Mouse (Mus musculus) liver, embryonic 13.5 days (tissue): Measurements from ENCODE around the gene Tmem37. TPM values are rescaled to one million over a fixed set of nuclear protein-coding genes. Genes with fewer than 3 reads are reported as not detected.
A peak's percentile ranks its signal among the peaks of the same experiment; 100 is the strongest.

ENCODE experiments used
- ATAC-seq: fragments of 200-750 bp; cut with Nextera tagmentation; 2 replicates; pipeline ENCODE4 v1.8.0; 2017; ENCODE audit warnings: low read depth, mild to moderate bottlenecking, moderate number of reproducible peaks, moderate library complexity
- DNase-seq: peaks from one replicate; pipeline ENCODE4 v3.0.0; 2022
- H3K27ac ChIP-seq: fragments of 300-500 bp; sonication (generic); 2 replicates; pipeline ENCODE4 v1.5.1; 2015; ENCODE audit warnings: moderate library complexity, mild to moderate bottlenecking, inconsistent platforms
- H3K27me3 ChIP-seq: fragments of 300-500 bp; sonication (generic); 2 replicates; pipeline ENCODE4 v1.6.1; 2015; ENCODE audit warnings: mild to moderate bottlenecking, inconsistent platforms
- H3K36me3 ChIP-seq: fragments of 300-500 bp; sonication (generic); 2 replicates; pipeline ENCODE4 v1.6.1; 2015; ENCODE audit warnings: mild to moderate bottlenecking, inconsistent platforms
- H3K4me1 ChIP-seq: fragments of 300-500 bp; sonication (generic); replicated peaks from 2 replicates; pipeline ENCODE4 v1.6.1; 2015; ENCODE audit warnings: inconsistent platforms
- H3K4me2 ChIP-seq: fragments of 300-500 bp; sonication (generic); 2 replicates; pipeline ENCODE4 v1.6.1; 2015; ENCODE audit warnings: inconsistent platforms, mild to moderate bottlenecking, moderate library complexity
- H3K4me3 ChIP-seq: fragments of 300-500 bp; sonication (generic); replicated peaks from 2 replicates; pipeline ENCODE4 v1.5.1; 2015; ENCODE audit warnings: mild to moderate bottlenecking, inconsistent platforms
- H3K9ac ChIP-seq: fragments of 300-500 bp; sonication (generic); 2 replicates; pipeline ENCODE4 v1.6.1; 2015; ENCODE audit warnings: mild to moderate bottlenecking, inconsistent platforms
- H3K9me3 ChIP-seq: fragments of 300-500 bp; sonication (generic); replicated peaks from 2 replicates; pipeline ENCODE4 v1.6.1; 2016; ENCODE audit warnings: inconsistent platforms
- WGBS: fragments of 180-500 bp; shearing (Covaris S2); methylation state at CpG from one replicate; pipeline ENCODE4 v1.1.7; 2015; ENCODE audit not compliant: insufficient replicate concordance; 5-methylcytosine and 5-hydroxymethylcytosine counted together
- polyA plus RNA-seq: library from polyadenylated mRNA; unstranded; fragments of >200 nt; fragmentation: Nextera tagmentation; extraction: Ambion mirVana; gene quantifications from 2 replicates; pipeline ENCODE4 v1.2.1, GENCODE M21; 2015

Tmem37 gene
- polyA plus RNA-seq, 1 experiment from 2014 or later = 52.5 TPM

- peak; percentile 73 for ATAC-seq
- H3K9ac ChIP-seq = no peak overlapping the region
- H3K9me3 ChIP-seq = no peaks in the 10 kb centered on the region
- no peaks in the 10 kb centered on the region for H3K36me3 ChIP-seq
- peaks cover 11% of the 10 kb centered on the region; the same call in 1 of the 2 replicates for H3K4me1 ChIP-seq
- H3K4me2 ChIP-seq = no peak overlapping the region
- H3K4me3 ChIP-seq = no peak overlapping the region
- WGBS = 36% methylated on average over 10 of the region's 10 CpGs
- H3K27me3 ChIP-seq = no peaks in the 10 kb centered on the region
- peak; percentile 16 for DNase-seq
- no peak overlapping the region for H3K27ac ChIP-seq
These were observed 40.9 kb downstream of the Tmem37 start for GRCm38 (mm10) chr1:120032804-120033468.

DNA sequence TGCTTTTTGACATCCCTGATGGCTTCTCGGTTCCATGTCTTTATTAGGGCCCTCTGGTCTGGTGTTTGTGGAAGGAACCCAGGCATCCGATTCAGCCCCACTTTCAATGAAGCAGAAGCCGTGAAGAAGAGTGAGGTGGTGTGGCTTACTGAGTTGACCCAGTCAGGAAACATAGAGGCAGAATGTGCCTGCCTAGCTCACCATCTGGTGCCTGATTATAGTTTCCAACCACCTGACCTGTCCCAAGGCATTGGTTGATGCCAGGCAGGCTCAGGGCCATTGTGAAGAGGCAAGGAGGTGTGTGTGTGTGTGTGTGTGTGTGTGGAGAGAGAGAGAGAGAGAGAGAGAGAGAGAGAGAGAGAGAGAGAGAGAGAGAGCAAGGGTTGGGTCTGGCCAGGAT lies 43.4 kb downstream of the Tmem37 start:
- no peak overlapping the region for H3K9ac ChIP-seq
- WGBS = 59% methylated on average over 3 of the region's 3 CpGs
- H3K27ac ChIP-seq = no peak overlapping the region
- H3K9me3 ChIP-seq = no peaks in the 10 kb centered on the region
- H3K4me3 ChIP-seq = no peak overlapping the region
- peaks cover 5% of the 10 kb centered on the region; the same call in 1 of the 2 replicates for H3K4me1 ChIP-seq
- no peaks in the 10 kb centered on the region for H3K27me3 ChIP-seq
- no peak overlapping the region for H3K4me2 ChIP-seq
- no peaks in the 10 kb centered on the region for H3K36me3 ChIP-seq
- DNase-seq (no peak), ATAC-seq (no peak)

DNA sequence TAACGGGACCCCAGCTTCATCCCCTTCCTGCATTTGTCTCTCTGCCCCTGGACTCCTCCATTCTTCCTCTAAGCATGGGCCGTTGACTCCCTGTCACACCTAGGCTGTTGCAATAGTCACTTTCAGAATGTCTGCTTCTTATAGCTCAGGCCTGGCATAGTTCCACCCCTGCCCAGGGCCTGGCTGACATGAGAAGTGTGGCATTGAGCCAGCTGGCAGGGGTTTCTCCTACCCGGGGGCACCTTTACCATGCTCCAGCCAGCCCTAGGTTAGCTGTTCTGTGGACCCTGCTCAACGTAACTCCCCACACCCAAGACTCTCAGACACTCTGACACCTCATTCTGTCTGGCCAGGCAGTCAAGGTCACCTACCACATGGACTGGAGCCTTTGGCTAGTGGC lies 46.2 kb downstream of the Tmem37 start:
- ATAC-seq = no peak
- no peaks in the 10 kb centered on the region for H3K36me3 ChIP-seq
- no peak for DNase-seq
- WGBS = 44% methylated on average over 4 of the region's 4 CpGs
- H3K4me1 ChIP-seq = peaks cover 8% of the 10 kb centered on the region; the same call in 1 of the 2 replicates
- H3K4me2 ChIP-seq = no peak overlapping the region
- H3K27ac ChIP-seq = no peak overlapping the region
- H3K9me3 ChIP-seq = no peaks in the 10 kb centered on the region
- no peaks in the 10 kb centered on the region for H3K27me3 ChIP-seq
- no peak overlapping the region for H3K4me3 ChIP-seq
- H3K9ac ChIP-seq = no peak overlapping the region

GRCm38 (mm10) chr1:120025050-120025439 lies 48.8 kb downstream of the Tmem37 start:
- Histone ChIP-seq H3K36me3 (no peaks in the 10 kb centered on the region), H3K27ac (no peak overlapping the region), H3K27me3 (no peaks in the 10 kb centered on the region), H3K4me3 (no peak overlapping the region), H3K9ac (no peak overlapping the region), H3K4me1 (peaks cover 8% of the 10 kb centered on the region; the same call in 1 of the 2 replicates), H3K9me3 (no peaks in the 10 kb centered on the region), H3K4me2 (no peak overlapping the region)
- 0 out of 2 replicates have a peak, but pooled peaks have one; percentile 21 for ATAC-seq
- WGBS = 13% methylated on average over 2 of the region's 2 CpGs
- no peak for DNase-seq

DNA sequence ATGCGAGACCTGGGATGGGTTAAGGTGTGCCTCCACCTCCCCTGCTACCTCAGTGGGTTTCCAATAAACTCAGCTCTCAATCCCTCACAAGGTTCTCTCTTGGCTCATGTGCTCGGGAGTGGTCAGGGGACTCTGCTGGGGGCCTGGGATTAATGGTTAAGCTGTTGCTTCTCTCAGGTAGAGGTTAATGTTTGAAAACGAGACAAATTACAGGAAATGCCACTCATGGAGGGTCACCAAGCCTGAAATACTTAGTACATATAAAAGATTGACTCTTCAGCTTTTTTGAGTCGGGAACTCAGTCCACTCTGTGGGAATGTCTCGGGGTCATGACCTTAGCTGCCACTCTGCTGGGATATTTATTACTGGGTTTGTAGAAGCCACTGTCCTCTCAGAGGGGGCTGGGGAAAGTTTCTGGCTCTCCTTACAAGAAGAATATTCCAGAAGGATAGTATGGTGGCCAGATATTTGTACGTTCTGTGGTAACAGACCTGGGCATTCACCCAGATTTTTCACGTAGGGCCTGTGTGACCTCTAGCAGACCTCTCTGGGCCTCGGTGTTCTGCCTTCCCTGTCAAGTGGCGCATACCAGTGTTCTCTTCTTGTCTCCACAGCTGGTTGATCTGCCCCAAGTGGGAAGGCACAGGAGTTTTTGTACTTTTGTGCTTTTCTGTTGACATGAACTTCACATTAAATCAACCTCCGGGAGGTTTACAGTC lies 49.4 kb downstream of the Tmem37 start:
- ATAC-seq = peak; percentile 20; the same call in 1 of the 2 replicates
- no peak for DNase-seq

GRCm38 (mm10) chr1:120021951-120022350 lies 51.9 kb downstream of the Tmem37 start:
- 73% methylated on average over 17 of the region's 17 CpGs for WGBS
- ATAC-seq (no peak), DNase-seq (no peak)
- Histone ChIP-seq H3K4me2 (no peak overlapping the region), H3K27me3 (no peaks in the 10 kb centered on the region), H3K36me3 (no peaks in the 10 kb centered on the region), H3K4me1 (peaks cover 8% of the 10 kb centered on the region; the same call in 1 of the 2 replicates), H3K9ac (no peak overlapping the region), H3K27ac (no peak overlapping the region), H3K9me3 (no peaks in the 10 kb centered on the region), H3K4me3 (no peak overlapping the region)

More for the DNA sequence above, 49.4 kb downstream of the Tmem37 start:
- Histone ChIP-seq H3K36me3 (no peaks in the 10 kb centered on the region), H3K9me3 (no peaks in the 10 kb centered on the region), H3K27me3 (no peaks in the 10 kb centered on the region), H3K27ac (no peak overlapping the region), H3K9ac (no peak overlapping the region), H3K4me3 (no peak overlapping the region), H3K4me1 (peaks cover 8% of the 10 kb centered on the region; the same call in 1 of the 2 replicates), H3K4me2 (no peak overlapping the region)
- 49% methylated on average over 10 of the region's 10 CpGs for WGBS

GRCm38 (mm10) chr1:120020322-120020897 lies 53.5 kb downstream of the Tmem37 start:
- Histone ChIP-seq H3K9me3 (no peaks in the 10 kb centered on the region), H3K4me3 (no peak overlapping the region), H3K27ac (no peak overlapping the region), H3K9ac (no peak overlapping the region), H3K27me3 (no peaks in the 10 kb centered on the region), H3K36me3 (no peaks in the 10 kb centered on the region), H3K4me1 (peaks cover 8% of the 10 kb centered on the region; the same call in 1 of the 2 replicates), H3K4me2 (no peak overlapping the region)
- no peak for ATAC-seq
- 30% methylated on average over 7 of the region's 7 CpGs for WGBS
- DNase-seq = no peak

DNA sequence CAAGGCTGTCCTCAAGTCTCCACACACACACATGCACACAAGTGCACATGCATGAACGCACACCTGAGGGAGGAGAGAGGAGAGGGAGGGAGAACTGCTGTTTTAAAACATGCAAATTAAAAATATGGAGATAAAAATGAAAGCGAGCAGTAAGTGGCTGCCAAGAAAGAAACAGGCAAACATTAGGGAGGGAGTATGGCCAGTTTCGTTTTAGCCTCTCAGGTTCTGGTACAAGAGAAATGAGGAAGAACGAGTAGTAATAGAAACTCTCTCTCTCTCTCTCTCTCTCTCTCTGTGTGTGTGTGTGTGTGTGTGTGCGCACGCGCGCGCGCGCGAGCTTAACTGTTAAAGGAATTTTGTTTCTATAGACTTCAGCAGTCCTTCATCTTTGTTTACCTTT lies 54.4 kb downstream of the Tmem37 start:
- WGBS = 80% methylated on average over 12 of the region's 12 CpGs

DNA sequence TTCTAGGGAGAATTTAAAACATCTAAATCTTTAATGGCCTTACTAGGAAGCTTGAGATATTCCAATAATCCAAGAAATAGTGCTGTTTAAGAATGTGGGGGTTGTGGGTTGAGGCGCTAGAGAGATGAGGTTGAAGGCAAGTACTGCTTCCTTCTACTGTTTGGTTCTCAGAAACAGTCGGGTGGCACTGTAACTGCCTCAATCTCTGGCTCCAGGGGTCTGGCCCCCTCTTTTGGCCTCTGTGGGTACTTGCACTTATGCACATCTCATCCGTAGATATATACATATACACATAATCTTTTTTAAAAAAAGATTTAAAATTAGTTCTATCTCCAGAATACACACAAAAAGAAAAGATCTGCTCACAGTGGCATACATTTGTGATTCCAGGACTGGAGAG lies 55.0 kb downstream of the Tmem37 start:
- DNase-seq (no peak), ATAC-seq (no peak)
- H3K9me3 ChIP-seq = no peaks in the 10 kb centered on the region
- no peak overlapping the region for H3K27ac ChIP-seq
- no peaks in the 10 kb centered on the region for H3K36me3 ChIP-seq
- H3K4me2 ChIP-seq = no peak overlapping the region
- H3K4me3 ChIP-seq = no peak overlapping the region
- no peak overlapping the region for H3K9ac ChIP-seq
- no peaks in the 10 kb centered on the region for H3K27me3 ChIP-seq
- H3K4me1 ChIP-seq = 0 out of 2 replicates have a peak, but pooled peaks cover 1% of the 10 kb centered on the region
- WGBS = 36% methylated on average over 3 of the region's 3 CpGs

More for the DNA sequence above, 54.4 kb downstream of the Tmem37 start:
- Histone ChIP-seq H3K4me2 (no peak overlapping the region), H3K9ac (no peak overlapping the region), H3K27me3 (no peaks in the 10 kb centered on the region), H3K27ac (no peak overlapping the region), H3K4me3 (no peak overlapping the region), H3K36me3 (no peaks in the 10 kb centered on the region), H3K4me1 (0 out of 2 replicates have a peak, but pooled peaks cover 5% of the 10 kb centered on the region), H3K9me3 (no peaks in the 10 kb centered on the region)
- DNase-seq (no peak), ATAC-seq (no peak)
